Mouse (Mus musculus): Measurements from ENCODE around the gene Pias1.

- TF ChIP-seq POLR2A (IDR thresholded peaks at IDR 0.05; ENCODE audit: borderline replicate concordance, extremely low read depth, low read depth, low read length) (no peak), CTCF (IDR thresholded peaks at IDR 0.05; ENCODE audit: insufficient read depth, low read length) (no peak)
Measured at GRCm38 (mm10) chr9:62839172-62839770, 148.5 kb downstream of the Pias1 start.
